Mouse (Mus musculus) cortical plate, adult 2 months (tissue): ENCODE data around the gene Morn3.

Source experiments
- CTCF ChIP-seq: fragments of 200-500 bp; IDR thresholded peaks from 2 replicates; pipeline ENCODE4 v1.5.1; 2011; ENCODE audit warnings: mild to moderate bottlenecking, control low read depth, low read length; ENCODE audit not compliant: insufficient read depth; ENCODE audit errors: extremely low read depth
- POLR2A ChIP-seq: fragments of 200-500 bp; IDR thresholded peaks from 2 replicates; pipeline ENCODE4 v1.6.1; 2011; ENCODE audit warnings: mild to moderate bottlenecking, low read length, control low read depth; ENCODE audit not compliant: insufficient read depth; ENCODE audit errors: extremely low read depth

- no peak for TF ChIP-seq CTCF
- TF ChIP-seq POLR2A, result no peak
Observed at GRCm38 (mm10) chr5:123080041-123080440, 33.2 kb upstream of the Morn3 start.
